Mouse (Mus musculus): ENCODE measurements around the gene Rtl3. TPM values are rescaled to one million over a fixed set of nuclear protein-coding genes. Genes with fewer than 3 reads are reported as not detected.

Gene Rtl3
- 0.68 and 2.8 TPM in 2 replicates for polyA plus RNA-seq (2015; fragmentation: Nextera tagmentation; extraction: Ambion mirVana)

DNA sequence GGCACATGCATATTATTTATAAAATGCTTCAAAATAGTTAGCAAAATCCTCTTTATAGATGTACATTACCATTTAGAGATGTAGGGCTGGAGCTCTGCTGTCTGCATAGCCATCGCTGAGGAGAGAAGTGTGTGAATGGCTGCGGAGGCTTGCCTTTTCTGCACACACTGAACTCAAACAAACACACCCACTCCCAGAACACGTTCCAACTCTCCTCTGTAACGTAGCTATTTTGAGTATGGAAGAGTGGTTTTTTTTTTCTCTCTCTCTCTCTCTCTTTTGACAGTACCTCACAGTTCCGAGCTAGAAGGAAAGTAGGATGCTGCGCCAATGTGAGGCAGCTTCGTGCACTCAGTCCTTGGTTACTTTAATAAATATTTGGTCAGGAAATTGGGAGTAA, at the start of gene Rtl3:
Gene Rtl3 (minus strand): TSS at position 236 of the 400 bp plus-strand sequence.
- no peak within 1 kb of the TSS for H3K27ac ChIP-seq
- H3K4me2 ChIP-seq = no peak within 1 kb of the TSS
- H3K36me3 ChIP-seq = no peaks in the 10 kb centered on the region
- no peak within 1 kb of the TSS for H3K9ac ChIP-seq
- H3K4me3 ChIP-seq = no peak within 1 kb of the TSS
- H3K9me3 ChIP-seq = 0 out of 2 replicates have a peak, but pooled peaks cover 4% of the 10 kb centered on the region
- no peak for ATAC-seq (ENCODE audit: low FRiP score)
- WGBS = 73% methylated on average over 7 of the region's 7 CpGs
- no peaks in the 10 kb centered on the region for H3K4me1 ChIP-seq (replicated peaks)
- 0 out of 2 replicates have a peak, but pooled peaks cover 3% of the 10 kb centered on the region for H3K27me3 ChIP-seq

DNA sequence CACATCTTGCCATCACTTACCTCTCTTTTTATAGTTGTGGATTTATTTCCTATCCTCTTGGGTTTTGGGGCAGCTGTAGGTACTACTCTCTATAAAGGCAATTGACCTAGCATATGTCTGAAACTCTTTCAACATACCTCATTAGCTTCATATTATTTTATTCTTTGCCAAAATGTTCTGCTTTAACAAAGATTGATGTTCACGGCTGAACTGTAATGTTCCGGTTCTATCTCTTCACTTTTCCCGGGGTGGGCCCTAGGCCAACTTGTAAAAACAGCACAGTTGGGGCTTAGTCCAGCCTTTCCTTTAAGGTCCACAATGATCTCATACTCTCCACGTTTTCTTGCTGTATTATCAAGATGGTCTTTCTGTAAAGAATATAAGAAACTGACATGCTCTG, 31.9 kb upstream of the Rtl3 start:
- no peaks in the 10 kb centered on the region for H3K4me1 ChIP-seq (replicated peaks)
- no peaks in the 10 kb centered on the region for H3K36me3 ChIP-seq
- H3K4me2 ChIP-seq = no peak overlapping the region
- no peak overlapping the region for H3K27ac ChIP-seq
- H3K27me3 ChIP-seq = no peaks in the 10 kb centered on the region
- H3K9me3 ChIP-seq = no peaks in the 10 kb centered on the region
- whole genome bisulfite sequencing = 49% methylated on average over 4 of the region's 4 CpGs
- no peak overlapping the region for H3K9ac ChIP-seq
- no peak overlapping the region for H3K4me3 ChIP-seq
- no peak for ATAC-seq (ENCODE audit: low FRiP score)

DNA sequence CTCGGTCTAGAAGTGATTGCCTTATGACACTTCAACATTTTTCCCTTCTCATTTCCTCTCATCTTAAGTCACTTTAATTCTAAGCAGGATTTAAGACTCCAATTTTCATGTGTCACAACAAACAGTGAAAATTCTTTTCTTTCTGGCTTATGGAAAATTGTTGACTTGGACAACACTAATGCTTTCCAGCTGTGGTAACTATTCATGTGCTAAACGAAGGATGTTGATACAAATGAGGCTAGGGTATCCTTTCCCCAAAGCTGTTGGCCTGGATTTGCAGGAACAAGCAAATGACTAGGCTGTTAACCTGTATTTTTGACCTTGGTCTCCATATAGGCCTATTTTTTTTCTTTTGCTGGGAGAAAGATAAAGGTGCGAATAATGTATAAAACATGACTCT, 31.4 kb upstream of the Rtl3 start:
- Histone ChIP-seq H3K4me1 (replicated peaks) (no peaks in the 10 kb centered on the region), H3K9ac (no peak overlapping the region), H3K4me2 (no peak overlapping the region), H3K9me3 (no peaks in the 10 kb centered on the region), H3K4me3 (no peak overlapping the region), H3K27ac (no peak overlapping the region), H3K27me3 (no peaks in the 10 kb centered on the region), H3K36me3 (no peaks in the 10 kb centered on the region)
- WGBS = 44% methylated on average over 3 of the region's 3 CpGs
- ATAC-seq (ENCODE audit: low FRiP score) = no peak

DNA sequence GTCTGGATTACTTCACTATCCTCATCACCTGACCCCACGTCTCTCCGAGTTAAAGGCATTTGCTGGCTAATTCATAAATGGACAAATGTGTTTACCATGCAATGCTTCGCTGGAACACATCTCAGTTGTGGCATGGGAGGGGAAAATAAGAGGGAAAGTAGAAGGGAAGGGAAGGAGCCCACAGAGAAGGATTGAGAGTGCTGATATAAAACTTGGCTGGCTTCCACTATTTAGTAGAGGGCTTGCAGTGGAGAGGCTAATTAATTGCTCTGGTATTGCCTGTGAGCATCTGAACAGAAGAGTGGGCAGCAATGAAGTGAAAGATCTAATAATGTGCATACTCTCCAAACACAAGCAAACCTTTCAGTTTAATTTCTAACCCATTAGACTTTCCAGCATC, 31.0 kb upstream of the Rtl3 start:
- no peaks in the 10 kb centered on the region for H3K27me3 ChIP-seq
- 63% methylated on average over 3 of the region's 3 CpGs for WGBS
- H3K27ac ChIP-seq = no peak overlapping the region
- H3K36me3 ChIP-seq = no peaks in the 10 kb centered on the region
- no peak overlapping the region for H3K9ac ChIP-seq
- H3K4me1 ChIP-seq (replicated peaks) = no peaks in the 10 kb centered on the region
- no peak overlapping the region for H3K4me2 ChIP-seq
- peak; percentile 59; the same call in 1 of the 2 replicates for ATAC-seq (ENCODE audit: low FRiP score)
- no peak overlapping the region for H3K4me3 ChIP-seq
- H3K9me3 ChIP-seq = no peaks in the 10 kb centered on the region

DNA sequence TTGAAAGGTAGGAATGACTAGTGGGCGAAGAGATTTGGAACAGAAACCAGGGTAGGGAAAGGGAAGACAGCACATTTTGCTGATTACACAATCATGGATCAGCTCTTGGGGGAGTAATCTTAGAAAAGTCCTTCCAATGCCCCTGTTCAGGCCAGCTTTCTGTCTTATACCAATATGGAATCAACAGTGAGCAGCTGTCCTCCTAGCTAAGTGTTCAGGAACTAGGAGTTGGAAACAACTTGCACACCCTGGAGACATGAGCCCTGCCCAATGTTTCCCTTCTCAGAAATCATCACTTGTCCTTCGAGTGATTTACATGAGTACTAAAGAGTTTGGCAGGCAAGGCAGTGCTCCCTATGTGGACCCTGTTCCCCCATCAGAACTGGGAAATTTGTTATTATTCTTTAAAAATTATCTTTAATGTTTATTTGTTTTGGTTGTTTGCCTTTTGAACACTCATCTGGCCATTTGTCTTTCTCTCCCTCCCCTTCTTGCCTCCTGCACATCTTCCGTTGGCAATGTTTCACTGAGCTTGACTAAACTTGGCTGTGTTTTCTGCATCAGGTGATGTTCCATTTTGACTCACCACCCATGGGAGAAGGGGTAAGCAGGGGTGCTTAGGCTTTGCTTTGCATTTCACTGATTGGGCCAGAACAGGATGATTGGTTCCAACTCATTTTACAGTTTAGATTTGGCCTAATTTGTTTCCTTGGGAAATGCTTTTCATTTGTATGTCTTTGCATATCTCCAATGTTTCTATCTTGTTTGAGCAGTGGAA, 13.3 kb upstream of the Rtl3 start:
- no peaks in the 10 kb centered on the region for H3K27me3 ChIP-seq
- no peak overlapping the region for H3K27ac ChIP-seq
- ATAC-seq (ENCODE audit: low FRiP score) = no peak
- H3K36me3 ChIP-seq = no peaks in the 10 kb centered on the region
- H3K9me3 ChIP-seq = no peaks in the 10 kb centered on the region
- no peak overlapping the region for H3K4me3 ChIP-seq
- H3K4me1 ChIP-seq (replicated peaks) = no peaks in the 10 kb centered on the region
- no peak overlapping the region for H3K9ac ChIP-seq
- WGBS = 86% methylated on average over 3 of the region's 3 CpGs
- H3K4me2 ChIP-seq = no peak overlapping the region

DNA sequence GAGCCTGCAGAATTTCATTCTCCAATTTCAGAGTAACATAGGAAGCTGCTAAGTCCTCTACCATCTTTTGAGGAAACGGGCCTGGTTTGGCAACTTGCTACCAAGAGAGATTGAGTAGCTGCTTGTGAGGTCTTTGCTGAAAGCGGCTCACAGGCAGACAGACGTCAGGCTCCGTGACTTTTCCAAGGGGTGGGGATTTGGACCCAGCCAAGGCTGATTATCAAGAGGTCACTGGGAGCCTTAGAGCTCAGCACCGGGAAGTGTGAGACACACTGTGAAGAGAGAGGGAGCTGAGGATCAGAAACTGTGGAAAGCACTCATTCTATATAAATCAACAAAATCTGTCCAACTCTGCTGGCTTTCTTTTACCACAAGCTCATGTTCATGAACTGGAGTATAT, 853 bp downstream of the Rtl3 start:
- Histone ChIP-seq H3K36me3 (no peaks in the 10 kb centered on the region), H3K4me3 (no peak overlapping the region), H3K9me3 (0 out of 2 replicates have a peak, but pooled peaks cover 4% of the 10 kb centered on the region), H3K4me1 (replicated peaks) (no peaks in the 10 kb centered on the region), H3K27ac (no peak overlapping the region), H3K4me2 (no peak overlapping the region), H3K27me3 (0 out of 2 replicates have a peak, but pooled peaks cover 3% of the 10 kb centered on the region), H3K9ac (no peak overlapping the region)
- WGBS = 68% methylated on average over 5 of the region's 5 CpGs
- ATAC-seq (ENCODE audit: low FRiP score) = no peak

DNA sequence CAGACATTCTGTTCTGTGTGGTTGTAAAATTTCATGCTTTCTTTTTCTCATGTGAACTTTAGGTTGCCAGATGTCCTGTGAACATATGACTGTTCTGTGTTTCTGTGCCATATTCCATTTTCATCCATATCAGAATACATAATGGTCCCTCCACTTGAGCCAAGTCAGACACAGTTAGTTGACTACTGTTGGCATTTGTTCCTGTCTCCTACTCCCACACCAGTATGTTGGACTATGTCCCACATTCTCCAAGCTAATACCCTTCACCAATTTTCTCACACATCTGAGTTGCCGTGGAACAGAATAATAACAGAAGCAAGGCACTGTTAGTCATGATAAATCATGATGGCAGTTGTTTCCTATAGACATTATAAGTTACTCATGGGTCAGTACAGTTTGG, 9.9 kb downstream of the Rtl3 start:
- Histone ChIP-seq H3K4me3 (no peak overlapping the region), H3K27me3 (no peaks in the 10 kb centered on the region), H3K36me3 (no peaks in the 10 kb centered on the region), H3K9me3 (no peaks in the 10 kb centered on the region), H3K4me1 (replicated peaks) (no peaks in the 10 kb centered on the region), H3K9ac (no peak overlapping the region), H3K27ac (no peak overlapping the region), H3K4me2 (no peak overlapping the region)
- ATAC-seq (ENCODE audit: low FRiP score) = no peak
- WGBS = 64% methylated on average over 1 of the region's 1 CpGs

DNA sequence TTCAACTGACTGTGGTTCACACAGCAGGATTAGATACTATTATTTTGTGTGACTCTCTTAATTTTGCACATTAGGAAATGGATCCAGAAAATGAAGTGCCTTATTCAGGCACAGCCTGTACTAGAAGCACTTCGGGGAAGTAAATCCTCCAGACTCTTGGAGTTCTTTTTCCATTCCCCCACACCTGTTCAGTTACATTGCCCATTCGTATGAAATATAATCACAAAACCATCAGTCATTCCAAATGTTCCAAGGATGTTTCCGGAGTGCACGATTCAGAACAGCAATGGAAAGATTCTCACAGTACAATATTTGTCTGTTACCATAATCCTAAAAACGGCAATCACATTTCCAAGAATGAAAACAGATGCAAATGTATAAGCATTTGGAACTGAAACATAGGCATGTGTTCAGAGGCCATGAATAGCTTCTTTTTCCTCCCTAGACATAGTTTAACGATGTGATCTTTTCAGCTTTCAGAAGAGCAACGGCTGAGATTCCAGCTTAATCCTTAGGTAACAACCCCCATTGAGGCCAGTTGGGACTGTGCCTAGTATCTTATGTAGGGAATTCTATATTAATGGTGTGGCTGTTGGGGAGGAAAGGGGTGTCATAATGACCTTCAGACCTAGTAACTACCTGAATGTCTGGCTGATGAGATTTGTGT, 30.8 kb downstream of the Rtl3 start:
- Histone ChIP-seq H3K9ac (no peak overlapping the region), H3K27me3 (no peaks in the 10 kb centered on the region), H3K27ac (no peak overlapping the region), H3K4me1 (replicated peaks) (no peaks in the 10 kb centered on the region), H3K4me2 (no peak overlapping the region), H3K36me3 (no peaks in the 10 kb centered on the region), H3K4me3 (no peak overlapping the region), H3K9me3 (no peaks in the 10 kb centered on the region)
- whole genome bisulfite sequencing = 80% methylated on average over 7 of the region's 7 CpGs
- ATAC-seq (ENCODE audit: low FRiP score) = no peak

DNA sequence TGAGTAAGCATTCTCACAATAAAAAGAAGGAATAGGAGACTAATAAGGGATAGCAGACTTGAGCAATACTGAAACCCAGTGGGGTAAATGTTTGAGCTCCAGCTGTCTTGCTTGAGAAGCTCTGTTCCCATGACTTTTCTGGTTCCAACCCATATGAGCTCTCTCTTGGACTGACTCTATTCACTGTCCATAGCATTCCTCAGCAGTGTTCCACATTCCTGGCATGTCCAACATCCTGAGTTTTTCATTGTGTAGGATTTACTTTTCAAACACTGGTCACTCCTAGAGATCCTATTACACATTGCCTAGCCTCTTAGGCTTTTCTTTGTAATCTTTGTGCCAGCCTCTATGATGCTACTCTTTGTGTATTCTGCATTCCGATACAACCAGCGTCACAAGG, 36.1 kb downstream of the Rtl3 start:
- Histone ChIP-seq H3K4me1 (replicated peaks) (no peaks in the 10 kb centered on the region), H3K4me3 (no peak overlapping the region), H3K27me3 (no peaks in the 10 kb centered on the region), H3K4me2 (no peak overlapping the region), H3K27ac (no peak overlapping the region), H3K9me3 (no peaks in the 10 kb centered on the region), H3K36me3 (no peaks in the 10 kb centered on the region), H3K9ac (no peak overlapping the region)
- WGBS = 55% methylated on average over 2 of the region's 2 CpGs
- ATAC-seq (ENCODE audit: low FRiP score) = no peak

DNA sequence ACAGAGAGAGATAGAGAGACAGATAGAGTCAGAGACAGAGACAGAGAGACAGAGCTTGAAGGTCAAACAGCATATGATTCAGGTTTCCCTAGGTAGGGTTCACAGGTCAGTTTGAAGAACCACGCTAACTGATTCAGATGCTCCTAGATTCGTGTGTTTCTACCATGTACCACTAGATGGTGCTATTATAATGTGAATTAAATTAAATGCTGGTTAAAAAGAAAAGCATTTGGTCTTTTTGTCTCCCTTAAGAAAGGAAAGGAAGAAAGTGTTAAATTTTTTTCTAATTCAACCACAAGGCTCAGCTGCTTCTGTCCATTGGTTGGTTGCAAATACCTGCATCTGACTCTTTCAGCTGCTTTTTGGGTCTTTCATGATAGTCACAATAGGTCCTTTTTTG, 45.8 kb downstream of the Rtl3 start:
- H3K4me2 ChIP-seq = no peak overlapping the region
- H3K27me3 ChIP-seq = no peaks in the 10 kb centered on the region
- no peaks in the 10 kb centered on the region for H3K36me3 ChIP-seq
- H3K9me3 ChIP-seq = no peaks in the 10 kb centered on the region
- 2% methylated on average over 2 of the region's 2 CpGs for WGBS
- H3K9ac ChIP-seq = no peak overlapping the region
- no peak overlapping the region for H3K4me3 ChIP-seq
- H3K4me1 ChIP-seq (replicated peaks) = no peaks in the 10 kb centered on the region
- no peak for ATAC-seq (ENCODE audit: low FRiP score)
- no peak overlapping the region for H3K27ac ChIP-seq
